Mouse (Mus musculus) spleen, embryonic (tissue): Measurements from ENCODE around the gene March1.

Experiments used
- CTCF ChIA-PET: fragments of 350-600 bp; sonication (Branson Sonifier 250); formaldehyde crosslinking; loops from one replicate; lab custom pipeline; 2022; lab: Charles Lee

March1 gene

DNA sequence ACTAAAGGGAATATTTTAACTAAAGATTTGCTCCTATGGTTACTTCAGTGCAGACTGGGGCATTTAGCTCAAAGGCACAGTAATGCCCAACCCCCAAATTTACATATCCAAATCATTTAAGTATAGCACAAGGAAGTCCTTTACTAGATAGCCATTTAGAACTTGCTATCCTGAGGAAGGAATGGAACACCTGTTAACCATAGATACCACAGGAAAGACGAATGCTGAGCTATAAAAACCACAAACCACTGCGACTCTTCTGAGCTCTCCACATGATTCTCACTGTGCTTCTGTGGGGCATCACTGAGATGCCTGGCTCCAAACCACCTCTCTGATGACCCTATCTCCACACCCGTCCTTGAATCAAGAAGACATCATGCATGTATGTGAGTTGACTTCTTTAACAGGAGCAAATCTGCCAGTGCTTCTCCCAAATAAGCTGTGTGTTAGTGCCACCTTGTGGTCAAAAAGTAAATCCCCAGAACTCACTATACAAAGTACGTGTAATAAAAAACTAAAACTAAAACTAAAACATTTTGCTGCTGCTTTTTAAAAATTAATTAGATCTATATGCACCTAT is 879.4 kb downstream of the March1 start:
- CTCF ChIA-PET: interaction anchor here (0.6 to 1.5 kb wide), 2 partner anchors 153 to 1474 kb away, joined by 6 to 14 read pairs; no protein-coding TSS in a partner anchor

DNA sequence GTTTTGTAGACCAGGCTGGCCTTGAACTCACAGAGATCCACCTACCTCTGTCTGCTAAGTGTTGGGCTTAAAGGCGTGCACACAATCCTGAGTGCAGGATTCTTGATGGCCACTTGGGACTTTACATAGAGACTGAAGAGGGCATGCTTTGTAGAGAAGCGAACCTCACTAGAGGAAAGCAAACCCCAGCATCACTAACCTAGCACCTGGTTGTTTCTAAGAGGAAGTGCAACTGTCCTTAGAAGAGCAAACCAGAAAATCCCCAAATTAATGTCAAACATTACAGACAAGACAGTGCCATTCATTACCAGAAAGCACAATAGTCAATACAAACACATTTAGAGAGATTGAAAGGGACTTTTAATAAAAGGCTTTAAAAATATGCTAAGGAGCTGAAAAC is 885.7 kb downstream of the March1 start:
- CTCF ChIA-PET: no interaction called here

DNA sequence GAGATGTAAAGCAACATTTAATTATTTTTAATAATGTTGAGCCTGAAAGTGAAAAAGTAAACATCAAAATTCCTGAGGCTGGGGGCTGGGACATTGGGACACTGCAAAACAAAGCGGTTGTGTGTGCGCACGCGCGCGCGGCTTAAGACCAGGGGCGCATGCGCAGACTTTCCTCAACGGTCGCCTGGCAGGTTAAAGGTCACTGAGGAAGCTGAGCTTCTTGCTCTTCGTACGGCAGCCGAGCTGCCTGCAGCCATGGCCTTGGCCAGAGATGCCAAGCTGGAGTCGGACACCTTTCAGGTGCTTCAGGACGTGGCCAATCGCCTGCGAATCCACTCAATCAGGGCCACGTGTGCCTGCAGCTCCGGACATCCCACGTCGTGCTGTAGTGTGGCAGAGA is 893.8 kb downstream of the March1 start, which contains the start of gene Tktl2:
Gene Tktl2, plus strand, starts transcription at position 220 of the 400 bp plus-strand sequence.
- CTCF ChIA-PET: no interaction called here

DNA sequence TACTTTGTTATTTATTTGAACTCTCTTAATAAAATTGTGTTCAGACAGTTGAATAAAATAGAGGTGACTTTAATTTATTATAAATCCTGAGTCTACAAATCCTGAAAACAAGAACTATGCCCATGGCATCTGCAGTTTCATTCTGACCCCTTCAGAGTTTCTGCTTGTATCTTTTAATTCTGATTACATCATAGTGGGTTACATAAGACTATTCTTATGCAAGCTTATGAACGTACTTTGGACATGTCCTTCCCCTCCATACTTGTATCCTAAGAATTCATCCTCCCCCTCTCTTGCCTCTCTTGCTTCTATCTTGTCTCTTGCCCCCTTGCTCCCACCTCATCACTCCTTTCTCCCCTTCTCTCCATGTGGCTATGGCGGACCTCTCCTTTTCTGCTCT is 901.4 kb downstream of the March1 start:
- CTCF ChIA-PET: interaction anchor here (0.6 kb wide), 1 partner anchor 1800 kb away, joined by 3 read pairs; no protein-coding TSS in a partner anchor

DNA sequence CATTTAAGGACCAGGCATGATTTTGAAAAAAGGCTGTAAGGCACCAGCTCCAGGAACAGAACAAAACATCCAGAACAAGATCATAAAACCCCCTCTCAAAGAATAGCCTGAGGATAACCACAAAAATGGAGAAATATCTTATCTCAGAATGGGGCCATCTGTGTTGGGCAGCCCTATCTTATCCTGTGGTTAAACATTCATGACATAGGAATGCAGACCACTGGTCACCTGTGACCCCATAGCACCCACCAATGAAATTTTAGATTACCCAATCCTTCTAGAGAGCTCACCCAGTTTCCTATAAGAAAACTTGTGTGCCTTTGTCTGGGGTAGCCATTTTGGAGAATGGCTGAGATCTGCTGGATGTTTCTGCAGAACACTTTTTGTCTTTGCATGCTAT is 902.9 kb downstream of the March1 start:
- CTCF ChIA-PET: no interaction called here
